Mouse (Mus musculus): Measurements from ENCODE around the gene Tagln.

GRCm38 (mm10) chr9:45955107-45955963 is 19.5 kb upstream of the Tagln start, which contains the start of gene Sidt2:
- TF ChIP-seq CTCF (IDR thresholded peaks at IDR 0.05; ENCODE audit: extremely low read depth, insufficient read depth, insufficient read length, insufficient replicate concordance), result no peak
- TF ChIP-seq POLR2A (IDR thresholded peaks at IDR 0.05; ENCODE audit: low read depth, low read length), result peak; percentile 34; the same call in 1 of the 2 replicates

Data from spleen, adult 2 months (tissue).